Mouse (Mus musculus) T-helper 17 cell (primary cell): ENCODE results near the gene Numb.
"Not testable (repeated sequence)": the region's sequence is repeated elsewhere in the genome, so short reads cannot be mapped to it uniquely, and the experiment has no call there.

Experiments
- in situ Hi-C, 2 experiments: fragments of 300-600 bp; cut with MboI, MseI; formaldehyde crosslinking; loops; 1 replicate in 1 of 2; 2 replicates in 1 of 2; pipeline ENCODE4 v1.15.1; 2025; ENCODE audit warnings: high pct_unique_total_duplicates in 2 of 2

Numb gene

DNA sequence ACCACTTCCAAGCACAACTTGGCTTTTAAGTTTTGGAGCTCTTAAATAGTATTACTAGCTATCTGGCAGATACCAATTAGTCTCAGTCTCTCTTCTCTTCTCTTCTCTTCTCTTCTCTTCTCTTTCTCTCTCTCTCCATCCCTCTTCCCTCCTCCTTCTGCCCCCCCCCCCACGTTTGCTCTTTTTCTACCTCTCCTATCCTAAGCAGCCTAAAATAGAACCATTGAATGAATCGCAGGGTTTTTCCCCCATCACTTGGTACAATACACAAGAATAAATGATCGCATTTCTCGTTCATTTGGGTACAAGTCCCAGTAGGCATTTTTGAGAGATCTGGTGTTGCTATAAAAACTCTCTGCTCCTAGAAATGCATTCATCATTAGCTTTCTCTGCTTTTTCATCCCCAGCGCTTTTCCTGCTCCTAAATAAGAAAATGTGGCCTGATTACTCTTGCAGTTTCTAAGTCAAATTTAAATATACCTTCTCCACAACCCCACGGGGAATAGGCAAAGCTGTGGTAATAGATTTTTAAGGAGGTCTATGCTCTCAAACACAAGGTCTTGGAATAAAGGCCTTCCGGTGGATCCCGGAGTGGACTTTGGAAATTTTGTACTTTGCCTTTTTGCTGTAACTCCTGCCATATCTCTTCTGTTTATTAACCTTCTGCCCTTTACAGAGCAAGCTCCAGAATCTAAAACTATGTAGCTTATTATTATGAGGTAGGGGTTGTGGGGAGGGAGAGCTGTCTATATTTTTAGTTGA lies 1.2 kb upstream of the Numb start:
- in situ Hi-C loops = no loop called here

GRCm38 (mm10) chr12:83920721-83921441 lies 853 bp downstream of the Numb start:
- in situ Hi-C loops = no loop called here

- in situ Hi-C loops = no loop called here
Measured at GRCm38 (mm10) chr12:83916884-83917283, 4.8 kb downstream of the Numb start.

DNA sequence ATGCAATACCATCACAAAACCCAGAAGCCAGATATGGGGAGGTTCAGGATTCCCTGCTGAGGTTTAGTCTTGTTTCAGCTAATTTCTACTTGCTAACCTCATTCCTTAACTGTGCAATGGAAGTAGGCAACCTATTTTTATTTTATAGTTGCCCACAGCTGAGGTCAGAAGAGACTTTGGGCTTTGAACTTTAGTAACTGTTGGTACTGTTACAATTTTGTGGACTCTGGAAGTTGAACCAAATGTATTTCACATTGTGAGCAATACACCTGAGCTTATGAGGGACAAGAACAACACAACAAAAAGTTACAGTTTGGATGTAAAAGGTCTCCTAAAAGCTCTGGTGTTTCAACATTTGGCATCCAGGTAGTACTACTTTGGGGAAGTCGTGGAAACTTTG lies 6.9 kb downstream of the Numb start:
- in situ Hi-C loops = no loop called here

DNA sequence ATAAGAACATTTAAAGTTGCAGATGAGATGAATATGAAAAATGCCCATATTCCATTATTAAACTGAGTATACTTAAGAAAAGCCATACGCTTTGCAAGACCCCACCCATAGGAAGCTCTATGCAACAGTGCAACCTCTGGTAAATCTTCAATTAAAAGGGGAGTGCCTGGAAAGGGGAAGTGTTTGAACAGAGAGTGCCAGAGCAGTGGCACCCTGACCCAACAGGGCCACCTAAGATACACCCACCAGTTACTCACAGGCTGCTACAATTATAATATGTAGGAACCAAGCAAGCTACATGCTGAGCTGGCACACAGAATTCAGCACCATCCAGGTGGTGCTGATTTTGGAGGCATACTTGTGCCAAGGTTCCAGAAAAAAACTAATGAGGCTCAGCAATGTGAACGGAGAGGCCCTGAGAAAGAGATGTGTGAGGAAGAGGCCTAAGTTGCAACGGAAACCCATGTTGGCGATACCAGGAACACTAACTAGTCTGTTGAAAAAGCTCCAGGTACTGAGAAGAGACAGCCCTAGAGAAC lies 7.5 kb downstream of the Numb start:
- in situ Hi-C loops = no loop called here

DNA sequence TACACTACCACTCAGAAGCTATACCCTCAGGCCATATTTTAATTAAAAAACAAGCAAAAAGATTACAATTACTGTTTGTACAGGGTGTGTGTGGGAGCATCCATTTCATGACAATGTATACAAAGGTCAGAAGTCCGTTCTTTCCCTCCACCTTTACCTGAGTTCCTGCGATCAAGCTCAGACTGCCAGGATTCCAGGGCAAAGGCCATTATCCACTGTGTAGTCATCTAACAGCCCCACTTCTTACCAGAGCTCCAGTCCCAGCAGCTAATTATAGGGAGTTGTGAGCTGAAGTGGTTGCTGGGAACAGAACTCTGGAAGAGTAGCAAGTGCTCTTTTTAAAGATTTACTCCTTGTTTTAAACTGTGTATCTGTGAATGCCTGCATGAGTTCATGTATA lies 11.3 kb downstream of the Numb start:
- in situ Hi-C loops = no loop called here

GRCm38 (mm10) chr12:83892926-83893325 lies 28.8 kb downstream of the Numb start:
- in situ Hi-C loops = no loop called here

GRCm38 (mm10) chr12:83891278-83891677 lies 30.5 kb downstream of the Numb start:
- in situ Hi-C loops = no loop called here

GRCm38 (mm10) chr12:83889128-83889527 lies 32.6 kb downstream of the Numb start:
- in situ Hi-C loops = no loop called here

- in situ Hi-C loops = no loop called here
Measured at GRCm38 (mm10) chr12:83885516-83886285, 36.0 kb downstream of the Numb start.

- in situ Hi-C loops = not testable (repeated sequence)
Measured at GRCm38 (mm10) chr12:83885065-83885464, 36.7 kb downstream of the Numb start.

DNA sequence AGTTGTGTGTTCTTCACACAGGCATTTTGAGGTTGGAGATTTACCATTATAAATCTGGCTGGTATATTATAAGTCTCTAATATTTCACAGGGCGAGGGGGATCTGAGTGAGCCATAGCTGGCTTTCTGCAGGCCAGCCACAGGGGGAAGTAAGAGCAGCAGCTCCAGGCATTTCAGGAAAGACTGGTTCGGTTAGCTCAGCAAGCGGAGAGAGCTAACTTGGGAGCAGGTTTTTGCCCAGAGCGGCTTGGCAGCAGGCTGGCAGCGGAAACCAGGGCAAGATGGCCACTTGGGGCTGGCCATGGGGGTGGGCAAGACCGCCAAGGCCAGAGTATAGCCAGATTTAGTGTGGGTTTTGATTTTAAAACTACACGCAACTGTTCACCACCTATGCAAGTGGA lies 39.2 kb downstream of the Numb start:
- in situ Hi-C loops = no loop called here

- in situ Hi-C loops = no loop called here
Measured at GRCm38 (mm10) chr12:83882088-83882487, 39.6 kb downstream of the Numb start.

DNA sequence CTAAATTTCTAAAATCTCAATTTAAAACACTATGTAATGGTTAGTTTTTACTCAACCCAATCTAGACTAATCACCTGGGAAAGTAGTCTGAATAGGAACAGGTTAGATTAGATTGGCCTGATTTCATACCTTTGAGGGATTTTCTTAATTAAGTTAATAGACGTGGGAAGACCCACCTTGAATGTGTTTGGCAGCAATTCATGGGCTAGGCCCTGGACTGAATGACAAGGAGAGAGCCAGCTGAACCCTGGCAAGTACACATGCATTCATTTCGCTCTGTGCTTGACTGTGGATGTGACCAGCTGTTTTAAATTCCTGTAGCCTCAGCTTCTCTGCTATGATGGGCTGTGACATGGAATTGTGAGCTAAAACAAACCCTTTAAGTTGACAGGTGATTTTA lies 40.8 kb downstream of the Numb start:
- in situ Hi-C loops = no loop called here

- in situ Hi-C loops = no loop called here
Measured at GRCm38 (mm10) chr12:83875097-83875496, 46.6 kb downstream of the Numb start.

GRCm38 (mm10) chr12:83874597-83874996 lies 47.1 kb downstream of the Numb start:
- in situ Hi-C loops = no loop called here

GRCm38 (mm10) chr12:83864501-83864900 lies 57.2 kb downstream of the Numb start:
- in situ Hi-C loops = loop anchor here in 1 of 2 experiments (5.0 kb wide), 1 partner anchor 43 kb away; no protein-coding TSS in a partner anchor

DNA sequence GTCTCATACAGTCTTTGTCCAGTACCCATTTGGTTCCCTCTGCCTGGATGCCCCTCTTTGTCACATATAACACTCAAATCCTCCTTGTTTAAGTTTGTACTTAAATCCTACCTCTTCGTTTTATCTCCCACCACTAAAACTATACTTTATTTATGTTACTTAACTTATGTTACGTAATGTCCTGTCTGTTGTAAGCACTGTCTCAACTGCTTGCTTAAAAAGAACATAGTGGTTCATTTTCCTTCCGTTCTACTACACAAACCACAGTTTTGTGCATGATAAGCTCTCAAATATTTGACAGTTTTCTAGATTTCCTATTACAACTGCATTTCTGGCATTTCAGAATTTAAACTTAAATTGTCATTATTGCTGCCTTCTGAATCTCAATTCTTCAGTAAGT lies 59.9 kb downstream of the Numb start:
- in situ Hi-C loops = loop anchor here in 1 of 2 experiments (5.0 kb wide), 1 partner anchor 45 kb away; no protein-coding TSS in a partner anchor

DNA sequence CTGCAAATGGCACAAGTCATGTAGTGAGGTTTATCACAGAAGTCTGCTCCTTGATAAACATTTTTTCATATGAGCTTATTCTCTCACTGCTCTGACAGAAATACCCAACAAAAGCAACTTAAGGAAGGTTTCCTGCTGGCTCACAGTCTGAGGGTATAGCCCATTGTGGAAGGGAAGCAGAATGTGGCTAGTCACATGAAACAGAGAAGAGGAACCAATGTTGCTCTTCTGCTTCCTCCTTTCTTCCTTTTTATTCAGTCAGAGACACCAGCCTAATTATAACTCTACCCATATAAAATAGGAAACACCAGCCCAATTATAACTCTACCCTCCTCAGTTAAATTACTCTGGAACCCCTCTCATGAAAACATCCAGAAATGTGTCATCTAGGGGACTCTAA lies 61.0 kb downstream of the Numb start:
- in situ Hi-C loops = loop anchor here in 1 of 2 experiments (5.0 kb wide), 1 partner anchor 47 kb away; no protein-coding TSS in a partner anchor

DNA sequence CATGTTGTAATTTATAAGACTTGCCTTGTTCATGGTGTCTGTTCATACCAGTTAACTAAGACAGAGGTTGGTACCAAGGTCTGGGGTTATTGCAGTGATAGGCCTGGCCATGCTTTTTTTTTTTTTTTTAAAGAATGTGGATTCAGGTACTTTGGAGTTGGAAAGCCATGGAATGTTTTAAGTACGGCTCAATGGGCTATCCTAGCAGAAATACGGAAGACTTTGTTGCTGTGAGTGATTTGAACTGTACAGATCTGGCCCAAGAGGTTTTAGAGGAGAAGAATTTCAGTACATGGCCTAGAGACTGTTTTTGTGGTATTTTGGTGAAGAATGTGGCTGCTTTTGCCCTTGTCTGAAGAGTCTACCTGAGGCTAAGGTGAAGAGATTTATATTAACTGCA lies 63.7 kb downstream of the Numb start:
- in situ Hi-C loops = no loop called here

DNA sequence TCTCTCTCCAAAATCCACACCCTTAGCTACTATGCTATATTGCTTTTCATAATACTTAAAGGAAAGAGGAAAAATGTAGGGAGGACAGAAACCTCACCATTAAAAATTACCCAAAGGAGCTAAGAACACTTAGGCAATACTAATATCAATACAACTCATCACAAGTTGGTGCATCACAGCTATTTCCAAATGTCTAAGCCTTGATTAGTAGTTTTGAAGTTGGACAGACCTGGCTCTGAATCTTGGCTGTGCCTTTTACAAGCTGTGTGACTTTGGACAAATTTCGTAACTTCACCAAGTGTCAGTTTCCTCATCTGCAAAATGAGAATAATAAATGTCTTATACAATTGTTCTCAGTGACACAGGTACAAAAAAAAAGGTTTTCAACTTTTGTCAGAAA lies 66.5 kb downstream of the Numb start:
- in situ Hi-C loops = no loop called here

GRCm38 (mm10) chr12:83854281-83854680 lies 67.5 kb downstream of the Numb start:
- in situ Hi-C loops = no loop called here
